23 mouse cellular contexts compared by ENCODE assay signal in genomic region chr17:43050619-43051018, GRCm38 (mm10). TPM values are rescaled to one million over a fixed set of nuclear protein-coding genes. Genes with fewer than 3 reads are reported as not detected.
DNase-seq lines count a peak whose midpoint lies in the region; ATAC-seq lines count a peak whose summit lies in the region.
"Had no signal": no experiment of that assay in that cellular context is flagged by ENCODE, and none has a peak within 500 bp of the region (broad histone marks: within the 10 kb centered on the region; RNA-seq: fewer than 3 reads in every experiment).

No protein-coding gene starts in this region.

- ATAC-seq in granulocyte monocyte progenitor cell, adult 5-6 weeks (replicated peaks; ENCODE audit: poor library complexity, severe bottlenecking) = peak; percentile 67
- ATAC-seq in megakaryocyte progenitor cell, adult 5-6 weeks (replicated peaks; ENCODE audit: poor library complexity) = peak; percentile 69
- ATAC-seq: activated CD4-positive, CD25-positive, alpha-beta regulatory T cell, adult 4 months; CD4-positive, CD25-positive, alpha-beta regulatory T cell, adult 4 months; Patski had no signal

- DNase-seq in R1 (ENCODE audit: low read depth, low spot score) = peak; percentile 22
- no peak for DNase-seq in layer of hippocampus, adult 11-12 months (ENCODE audit: low spot score)
- no peak for DNase-seq in lung, postnatal 36 days
- no peak for DNase-seq in urinary bladder, adult 2 months (ENCODE audit: low spot score)
- DNase-seq: adrenal gland, adult 2 months; adrenal gland, adult 8-10 months; adrenal gland, postnatal 10 days; adrenal gland, postnatal 14 days; adrenal gland, postnatal 25 days; adrenal gland, postnatal 36 days; B cell, adult 2 months; cerebellum, adult 11 months; cerebellum, adult 11-12 months; cerebellum, adult 18-20 months; cerebellum, adult 2 months had no signal

RNA-seq across cellular contexts. Expression of gene Tnfrsf21, which starts 34.3 kb away (rescaled TPM):
- total RNA-seq in granulocyte monocyte progenitor cell, adult 5-6 weeks (2014; fragmentation: Nextera tagmentation) = 54.2 and 61.4 TPM in 2 replicates
- total RNA-seq in granulocyte monocyte progenitor cell, adult 5-6 weeks (2017) = 53.1 and 62.5 TPM in 2 replicates
- 58.2 and 69.6 TPM in 2 replicates for total RNA-seq in megakaryocyte progenitor cell, adult 5-6 weeks (2015)
- total RNA-seq in megakaryocyte progenitor cell, adult 5-6 weeks (2017) = 47.0 and 49.0 TPM in 2 replicates
- polyA plus RNA-seq in urinary bladder, adult 2 months (2012; rRNA removed) = 62.3 and 64.4 TPM in 2 replicates
- total RNA-seq: CH12.LX, G1E, MEL had no signal
- polyA plus RNA-seq: activated CD4-positive, CD25-positive, alpha-beta regulatory T cell, adult 4 months; G1E had no signal
